Mouse (Mus musculus) E14TG2a.4 (cell line): ENCODE data around the gene Drd5.

Source experiments
- CTCF ChIP-seq: conservative IDR thresholded peaks from 2 replicates; pipeline ENCODE4 v1.5.1; 2014; ENCODE audit warnings: low read length
- NANOG ChIP-seq: IDR thresholded peaks from 2 replicates; pipeline ENCODE4 v1.6.1; 2014; ENCODE audit warnings: borderline replicate concordance, low read length, mixed read lengths
- POU5F1 ChIP-seq: IDR thresholded peaks from 2 replicates; pipeline ENCODE4 v1.6.1; 2014; ENCODE audit warnings: low read length, borderline replicate concordance

- TF ChIP-seq CTCF (no peak), POU5F1 (no peak), NANOG (no peak)
Measured at GRCm38 (mm10) chr5:38365521-38365920, 46.4 kb downstream of the Drd5 start.
